Mouse (Mus musculus): ENCODE results near the gene Nfkbiz.

- TF ChIP-seq CTCF (IDR thresholded peaks at IDR 0.05; ENCODE audit: low read depth) (no peak), EP300 (IDR thresholded peaks at IDR 0.05; ENCODE audit: low read depth) (no peak)
Measured at GRCm38 (mm10) chr16:55820916-55821570, 17.7 kb downstream of the Nfkbiz start.

All from liver, embryonic 14.5 days (tissue).